ENCODE assay signal across 12 mouse cellular contexts in genomic region chr8:120948620-120949491, GRCm38 (mm10).
DNase-seq lines count a peak whose midpoint lies in the region; ATAC-seq and TF ChIP-seq lines count a peak whose summit lies in the region.
"Had no signal": no experiment of that assay in that cellular context is flagged by ENCODE, and none has a peak within 500 bp of the region (broad histone marks: within the 10 kb centered on the region; RNA-seq: fewer than 3 reads in every experiment).

No protein-coding gene starts in this region.

- H3K4me3 ChIP-seq in heart, embryonic 10.5 days, result no peak overlapping the region
- peak overlapping the region; percentile 10 for H3K4me3 ChIP-seq in lung, adult 2 months (replicated peaks; ENCODE audit: extremely low read depth, low read depth, low read length)
- 0 out of 2 replicates have a peak overlapping the region, but pooled peaks have one; percentile 5 for H3K4me3 ChIP-seq in embryonic facial prominence, embryonic 12.5 days
- H3K4me3 ChIP-seq: left cerebral cortex, adult 2 months had no signal

- H3K9ac ChIP-seq in embryonic facial prominence, embryonic 12.5 days, result no peak overlapping the region

- H3K27ac ChIP-seq in heart, embryonic 10.5 days, result 0 out of 2 replicates have a peak overlapping the region, but pooled peaks have one; percentile 2
- no peak overlapping the region for H3K27ac ChIP-seq in embryonic facial prominence, embryonic 12.5 days
- H3K27ac ChIP-seq: left cerebral cortex, adult 2 months had no signal

- TF ChIP-seq CTCF in lung, adult 2 months (IDR thresholded peaks at IDR 0.05; ENCODE audit: insufficient read depth, low read length), result no peak

- H3K4me2 ChIP-seq in embryonic facial prominence, embryonic 12.5 days (replicated peaks), result peak overlapping the region; percentile 28; the same call in 1 of the 2 replicates

- peaks cover 72% of the 10 kb centered on the region for H3K27me3 ChIP-seq in heart, embryonic 10.5 days (ENCODE audit: insufficient read depth, poor library complexity, severe bottlenecking)
- H3K27me3 ChIP-seq in embryonic facial prominence, embryonic 12.5 days, result peaks cover 51% of the 10 kb centered on the region

- H3K4me1 ChIP-seq in heart, embryonic 10.5 days, result peaks cover 46% of the 10 kb centered on the region
- H3K4me1 ChIP-seq in lung, adult 2 months (ENCODE audit: control insufficient read depth, insufficient read depth, low read length), result peaks cover 2% of the 10 kb centered on the region; the same call in 1 of the 2 replicates
- H3K4me1 ChIP-seq in embryonic facial prominence, embryonic 12.5 days, result peaks cover 40% of the 10 kb centered on the region

- H3K9me3 ChIP-seq in heart, embryonic 10.5 days, result no peaks in the 10 kb centered on the region
- H3K9me3 ChIP-seq in embryonic facial prominence, embryonic 12.5 days, result no peaks in the 10 kb centered on the region

- no peak for ATAC-seq in embryonic facial prominence, embryonic 12.5 days (ENCODE audit: insufficient number of reproducible peaks, insufficient read depth, low FRiP score, low TSS enrichment)
- ATAC-seq: forebrain, embryonic 14.5 days had no signal

- no peak for TF ChIP-seq POLR2A in lung, adult 2 months (IDR thresholded peaks at IDR 0.05; ENCODE audit: borderline replicate concordance, extremely low read depth, low read depth, low read length)

- DNase-seq in heart, embryonic 10.5 days (ENCODE audit: low spot score), result no peak
- no peak for DNase-seq in heart, postnatal 4 days
- DNase-seq in lung, adult 2 months, result no peak
- DNase-seq in lung, postnatal 36 days, result no peak
- DNase-seq in lung, postnatal 25 days (ENCODE audit: low spot score), result peak; percentile 12
- no peak for DNase-seq in adrenal gland, adult 18-20 months (ENCODE audit: low spot score in 2 of 2)
- no peak for DNase-seq in gastrocnemius, adult 18-20 months (ENCODE audit: low spot score)
- DNase-seq: cerebellum, adult 11 months; kidney, adult 8-10 months had no signal

- H3K36me3 ChIP-seq in heart, embryonic 10.5 days, result no peaks in the 10 kb centered on the region
- no peaks in the 10 kb centered on the region for H3K36me3 ChIP-seq in embryonic facial prominence, embryonic 12.5 days

- 46% methylated on average over 25 of the region's 25 CpGs for WGBS in heart, embryonic 10.5 days
- 21% methylated on average over 25 of the region's 25 CpGs for WGBS in lung, adult 2 months
- WGBS in embryonic facial prominence, embryonic 12.5 days, result 25% methylated on average over 25 of the region's 25 CpGs
